Mouse (Mus musculus): ENCODE measurements around the gene Lcor. TPM values are rescaled to one million over a fixed set of nuclear protein-coding genes. Genes with fewer than 3 reads are reported as not detected.

The Lcor gene
- total RNA-seq, 1 experiment = 10.2 TPM

DNA sequence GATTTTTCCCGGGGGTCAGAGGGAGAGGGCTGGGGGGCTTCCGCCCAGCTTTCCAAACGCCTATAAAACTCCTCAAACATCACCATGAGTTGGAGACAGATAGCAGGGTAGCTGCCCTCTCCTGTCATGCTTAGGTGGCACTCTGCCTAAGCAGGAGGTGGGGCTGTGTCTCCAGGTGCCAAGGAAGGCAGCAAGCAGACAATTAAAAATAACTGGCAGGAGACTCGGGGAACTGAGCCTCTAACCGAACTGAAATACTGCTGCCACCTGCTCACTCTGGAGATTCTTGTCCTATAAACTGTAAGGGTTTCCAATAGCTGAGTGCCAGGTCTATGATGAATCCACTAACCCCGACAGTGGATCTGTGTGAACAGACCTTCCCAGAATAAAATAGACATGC is 129.2 kb downstream of the Lcor start:
- no peaks in the 10 kb centered on the region for H3K36me3 ChIP-seq (ENCODE audit: control insufficient read depth, insufficient read depth, low read length, poor library complexity, severe bottlenecking)
- H3K27ac ChIP-seq (ENCODE audit: insufficient read depth, low read depth, low read length, poor library complexity, severe bottlenecking) = no peak overlapping the region
- DNase-seq (ENCODE audit: low read depth, low spot score) = no peak
- no peak overlapping the region for H3K4me3 ChIP-seq (ENCODE audit: insufficient read depth in 1 of 2, low read depth in 1 of 2, low read length in 2 of 2, poor library complexity in 1 of 2, severe bottlenecking in 1 of 2)
- no peaks in the 10 kb centered on the region for H3K9me3 ChIP-seq (ENCODE audit: control insufficient read depth, insufficient read depth, low read depth, low read length)
- H3K4me1 ChIP-seq (ENCODE audit: control insufficient read depth in 2 of 2, insufficient read depth in 2 of 2, low read length in 2 of 2, poor library complexity in 1 of 2) = no peaks in the 10 kb centered on the region
- in situ Hi-C loops (cut with MboI; ENCODE audit: low sequenced_read_pairs in 2 of 2, unreplicated experiment in 2 of 2) = no loop called here
- TF ChIP-seq HCFC1 (IDR thresholded peaks at IDR 0.05; ENCODE audit: borderline replicate concordance, insufficient read depth, low read length) = no peak
- no peak for TF ChIP-seq ZC3H11A (IDR thresholded peaks at IDR 0.05; ENCODE audit: borderline replicate concordance, low read depth, low read length)
- TF ChIP-seq MAFK (IDR thresholded peaks at IDR 0.05; ENCODE audit: insufficient read depth, low read depth, low read length) = no peak
- TF ChIP-seq ZNF384 (IDR thresholded peaks at IDR 0.05; ENCODE audit: low read depth, low read length) = no peak
- no peak for TF ChIP-seq CHD2 (IDR thresholded peaks at IDR 0.05; ENCODE audit: low read depth, low read length)
- no peak overlapping the region for H3K9ac ChIP-seq (ENCODE audit: insufficient read depth, low read depth, low read length, poor library complexity, severe bottlenecking)

Other genes starting within 250 kb of the Lcor start
- gene Tm9sf3, start 218.6 kb upstream of the Lcor start, total RNA-seq (2012; rRNA removed) = 112 and 117 TPM in 2 replicates
- 0.32 and 1.1 TPM in 2 replicates for gene Pik3ap1, start 97.5 kb upstream of the Lcor start, total RNA-seq (2012; rRNA removed)
- gene Gm340, start 99.7 kb downstream of the Lcor start, total RNA-seq (2012; rRNA removed) = 23.2 and 25.5 TPM in 2 replicates